Mouse (Mus musculus): Measurements from ENCODE around the gene Pagr1b. TPM values are rescaled to one million over a fixed set of nuclear protein-coding genes. Genes with fewer than 3 reads are reported as not detected.

Gene Pagr1b
- total RNA-seq, 4 experiments from 2014 or later, result 1.5 TPM; not detected in 3

Small RNAs within 50 kb of the gene (microRNA-seq; reads per million reads assigned to microRNA genes)
- 0 reads per million in 2 experiments for gene Gm44343

Other genes starting within 250 kb of the Pagr1b start
- gene Ypel3, start 239.5 kb downstream of the Pagr1b start, total RNA-seq (2022), result 100 to 1,000 TPM; 114 to 148 (median 125) TPM
- gene Tbx6, start 235.0 kb downstream of the Pagr1b start, total RNA-seq (2022), result under 1 TPM in 3 of 4 experiments, not detected in 1; 0.35 to 0.74 (median 0.56) TPM
- 100 to 1,000 TPM in 1 of 4 experiments, 10 to 100 TPM in 3; 85.9 to 100 (median 94.9) TPM for gene Ppp4c, start 224.0 kb downstream of the Pagr1b start, total RNA-seq (2022)
- gene Fam57b, start 218.8 kb downstream of the Pagr1b start, total RNA-seq (2022), result 10 to 100 TPM in 3 of 4 experiments, 1 to 10 TPM in 1; 9.4 to 16.7 (median 13.8) TPM
- not detected for gene 4930451I11Rik, start 184.8 kb downstream of the Pagr1b start, total RNA-seq (2022)
- 1 to 10 TPM in 2 of 4 experiments, under 1 TPM in 2; 0.15 to 1.4 (median 1.1) TPM for gene Doc2a, start 169.1 kb downstream of the Pagr1b start, total RNA-seq (2022)
- gene Hirip3, start 154.5 kb downstream of the Pagr1b start, total RNA-seq (2022), result 10 to 100 TPM in 3 of 4 experiments, 1 to 10 TPM in 1; 8.7 to 21.8 (median 15.2) TPM
- gene Ino80e, start 154.1 kb downstream of the Pagr1b start, total RNA-seq (2022), result 10 to 100 TPM; 42.7 to 56.2 (median 48.0) TPM
- gene Taok2, start 131.8 kb downstream of the Pagr1b start, total RNA-seq (2022), result 100 to 1,000 TPM in 2 of 4 experiments, 10 to 100 TPM in 2; 68.1 to 117 (median 94.5) TPM
- gene Tmem219, start 93.6 kb downstream of the Pagr1b start, total RNA-seq (2022), result 10 to 100 TPM; 29.4 to 48.6 (median 37.2) TPM
- 10 to 100 TPM; 20.9 to 35.2 (median 33.6) TPM for gene Kctd13, start 87.6 kb downstream of the Pagr1b start, total RNA-seq (2022)
- gene Asphd1, start 66.9 kb downstream of the Pagr1b start, total RNA-seq (2022), result 1 to 10 TPM; 1.7 to 5.0 (median 3.7) TPM
- gene Sez6l2, start 65.9 kb downstream of the Pagr1b start, total RNA-seq (2022), result 100 to 1,000 TPM in 3 of 4 experiments, 10 to 100 TPM in 1; 94.1 to 133 (median 117) TPM
- gene Cdipt, start 40.6 kb downstream of the Pagr1b start, total RNA-seq (2022), result 100 to 1,000 TPM in 3 of 4 experiments, 10 to 100 TPM in 1; 99.2 to 107 (median 103) TPM
- gene Cdiptos, start 40.4 kb downstream of the Pagr1b start, total RNA-seq (2022), result 1 to 10 TPM in 1 of 4 experiments, under 1 TPM in 3; 0.46 to 1.8 (median 0.71) TPM
- gene Mvp, start 1.9 kb downstream of the Pagr1b start, total RNA-seq (2022), result 100 to 1,000 TPM; 117 to 186 (median 125) TPM
- gene Pagr1a, start 868 bp upstream of the Pagr1b start, total RNA-seq (2022), result 10 to 100 TPM in 3 of 4 experiments, 1 to 10 TPM in 1; 7.5 to 36.1 (median 14.3) TPM
- gene Gm42742, start 4.6 kb upstream of the Pagr1b start, total RNA-seq (2022), result 10 to 100 TPM in 3 of 4 experiments, 1 to 10 TPM in 1; 5.5 to 40.3 (median 28.9) TPM
- 1 to 10 TPM; 2.4 to 8.7 (median 6.4) TPM for gene Prrt2, start 4.7 kb upstream of the Pagr1b start, total RNA-seq (2022)
- gene Maz, start 10.6 kb upstream of the Pagr1b start, total RNA-seq (2022), result 100 to 1,000 TPM in 3 of 4 experiments, 10 to 100 TPM in 1; 99.9 to 123 (median 111) TPM
- gene Kif22, start 26.0 kb upstream of the Pagr1b start, total RNA-seq (2022), result 1 to 10 TPM; 1.5 to 3.6 (median 1.8) TPM
- gene Zg16, start 70.8 kb upstream of the Pagr1b start, total RNA-seq (2022), result not detected
- 1 to 10 TPM; 1.4 to 1.8 (median 1.5) TPM for gene AI467606, start 74.9 kb upstream of the Pagr1b start, total RNA-seq (2022)
- under 1 TPM; 0.12 to 0.83 (median 0.31) TPM for gene Qprt, start 105.7 kb upstream of the Pagr1b start, total RNA-seq (2022)
- gene Spn, start 121.3 kb upstream of the Pagr1b start, total RNA-seq (2022), result 1 to 10 TPM; 1.2 to 2.0 (median 1.7) TPM
- gene Cd2bp2, start 179.6 kb upstream of the Pagr1b start, total RNA-seq (2022), result 10 to 100 TPM; 61.9 to 89.2 (median 70.0) TPM
- gene Tbc1d10b, start 192.0 kb upstream of the Pagr1b start, total RNA-seq (2022), result 10 to 100 TPM; 47.9 to 63.7 (median 57.0) TPM
- gene Mylpf, start 192.4 kb upstream of the Pagr1b start, total RNA-seq (2022), result 1 to 10 TPM; 2.8 to 6.2 (median 3.7) TPM
- 10 to 100 TPM; 11.6 to 19.5 (median 15.0) TPM for gene Zfp553, start 216.6 kb upstream of the Pagr1b start, total RNA-seq (2022)
- 10 to 100 TPM in 2 of 4 experiments, 1 to 10 TPM in 2; 9.1 to 11.2 (median 10.3) TPM for gene Sept1, start 216.6 kb upstream of the Pagr1b start, total RNA-seq (2022)
- 10 to 100 TPM; 32.9 to 46.1 (median 39.7) TPM for gene Zfp771, start 227.8 kb upstream of the Pagr1b start, total RNA-seq (2022)
- gene Dctpp1, start 244.2 kb upstream of the Pagr1b start, total RNA-seq (2022), result 10 to 100 TPM; 28.2 to 36.5 (median 31.6) TPM

Measured in adrenal gland, adult 8-10 months (tissue).